Mouse (Mus musculus): ENCODE measurements around the gene Rffl. TPM values are rescaled to one million over a fixed set of nuclear protein-coding genes. Genes with fewer than 3 reads are reported as not detected.

Rffl gene
- total RNA-seq, 2 experiments from 2014 or later: 5.4 to 5.7 TPM

DNA sequence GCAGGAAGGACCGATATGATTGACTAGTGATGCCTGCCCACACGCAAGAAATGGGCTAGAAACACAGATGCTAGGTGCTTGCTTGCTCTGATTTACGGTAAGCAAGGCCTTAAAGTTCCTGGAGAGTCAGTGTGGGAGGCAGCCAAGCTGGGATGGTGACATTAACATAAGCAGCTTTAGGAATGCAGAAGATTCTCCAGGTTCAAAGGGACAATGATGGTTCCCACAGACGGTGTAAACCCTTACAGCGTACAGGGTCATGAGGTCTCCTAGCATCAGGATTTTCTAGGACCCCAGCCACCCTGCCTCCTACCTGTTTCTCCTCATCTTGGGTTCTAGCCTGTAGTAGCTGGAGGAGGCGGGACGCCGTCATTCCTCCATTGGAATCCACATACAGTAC lies 12.2 kb upstream of the Rffl start:
- DNase-seq: no peak
- intact Hi-C loops (cut with DNase I; ENCODE audit: low total_unique reads): no loop called here

- no peak for DNase-seq
- intact Hi-C loops (cut with DNase I; ENCODE audit: low total_unique reads): no loop called here
These were observed 6.8 kb upstream of the Rffl start for GRCm38 (mm10) chr11:82877726-82878344.

DNA sequence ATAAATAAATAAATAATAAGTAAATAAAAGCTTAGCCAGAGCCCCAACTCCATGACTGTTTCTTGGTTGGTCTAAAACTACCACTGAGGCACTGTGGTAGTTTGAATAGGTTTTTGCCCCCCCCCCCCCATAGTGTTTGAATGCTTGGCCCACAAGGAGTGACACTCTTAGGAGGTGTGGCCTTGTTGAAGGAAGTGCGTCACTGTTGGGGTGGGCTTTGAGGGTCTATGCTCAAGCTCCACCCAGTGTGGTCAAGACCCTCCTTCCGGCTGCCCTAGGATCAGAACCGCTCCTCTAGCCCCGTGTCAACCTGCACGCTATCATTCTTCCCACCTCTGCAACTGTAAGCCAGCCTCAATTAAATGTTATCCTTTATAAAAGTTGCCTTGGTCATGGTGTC lies 4.6 kb upstream of the Rffl start:
- DNase-seq: no peak
- intact Hi-C loops (cut with DNase I; ENCODE audit: low total_unique reads): no loop called here

- DNase-seq: no peak
- intact Hi-C loops (cut with DNase I; ENCODE audit: low total_unique reads): no loop called here
These were observed 3.9 kb upstream of the Rffl start for GRCm38 (mm10) chr11:82874924-82875323.

DNA sequence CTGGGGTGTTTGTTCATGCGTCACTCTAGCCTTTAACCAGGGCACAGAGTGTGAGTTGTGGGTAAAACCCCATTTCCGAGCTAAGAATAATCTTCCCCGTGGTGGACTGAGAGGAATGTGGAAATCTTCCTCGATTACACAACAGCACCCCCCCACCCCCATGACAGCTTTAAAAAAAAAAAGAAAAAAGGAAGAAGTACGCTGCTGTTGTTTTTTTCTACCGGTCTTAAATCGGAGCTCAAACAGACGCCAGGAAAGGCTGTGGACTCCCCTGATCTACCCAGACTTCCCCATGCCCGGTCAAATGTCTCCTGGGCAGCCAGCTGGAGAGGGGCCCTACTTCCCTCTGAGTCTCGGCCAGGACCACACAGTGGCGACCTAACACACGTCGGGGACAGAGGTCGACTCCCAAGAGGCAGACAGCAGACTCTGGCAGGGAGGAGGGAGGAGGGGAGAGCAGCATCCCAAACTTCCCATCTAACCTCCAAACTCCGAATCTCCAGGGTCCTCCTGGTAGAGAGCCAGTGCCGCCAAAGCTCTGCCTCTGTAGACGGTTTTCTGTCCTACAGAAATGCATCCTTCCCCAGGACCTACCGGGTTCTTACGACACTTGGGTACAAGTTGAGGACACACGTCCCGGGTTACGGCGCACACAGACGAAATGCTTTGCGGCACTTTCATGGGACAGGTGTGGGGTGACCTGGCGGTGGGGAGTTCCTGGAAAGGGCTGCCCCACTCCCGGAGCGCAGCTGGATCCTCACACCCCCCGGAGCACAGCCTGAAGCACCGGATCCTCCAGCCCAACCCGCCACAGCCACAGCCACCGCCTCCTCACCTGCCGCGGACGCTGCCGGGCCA lies 608 bp downstream of the Rffl start:
- DNase-seq: peak; percentile 66
- intact Hi-C loops (cut with DNase I; ENCODE audit: low total_unique reads): no loop called here

GRCm38 (mm10) chr11:82869506-82870172 lies 1.4 kb downstream of the Rffl start:
- intact Hi-C loops (cut with DNase I; ENCODE audit: low total_unique reads): loop anchor here (5.0 kb wide), 1 partner anchor 47 kb away; no protein-coding TSS in a partner anchor
- no peak for DNase-seq

DNA sequence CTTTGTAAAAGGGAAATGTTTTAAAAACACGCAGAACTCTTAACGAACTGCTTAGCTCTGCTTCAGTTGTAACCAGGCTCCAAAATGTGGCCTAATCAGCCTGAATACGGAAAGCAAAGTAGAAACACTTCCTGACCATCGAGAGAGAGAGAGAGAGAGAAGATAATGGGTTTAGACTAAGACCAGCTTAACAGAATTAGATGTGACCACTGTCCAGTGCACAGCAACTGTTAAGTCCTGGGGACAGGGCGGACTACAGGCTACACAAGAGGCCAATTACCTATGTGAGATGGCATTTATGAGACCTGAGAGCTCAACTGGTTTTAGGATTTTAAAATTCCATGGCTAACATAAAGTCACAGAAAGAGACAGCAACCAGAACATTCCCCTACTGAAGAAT lies 3.1 kb downstream of the Rffl start:
- DNase-seq: no peak
- intact Hi-C loops (cut with DNase I; ENCODE audit: low total_unique reads): loop anchor here (5.0 kb wide), 1 partner anchor 46 kb away; no protein-coding TSS in a partner anchor

- no peak for DNase-seq
- intact Hi-C loops (cut with DNase I; ENCODE audit: low total_unique reads): loop anchor here (5.0 kb wide), 1 partner anchor 45 kb away; no protein-coding TSS in a partner anchor
These were observed 4.0 kb downstream of the Rffl start for GRCm38 (mm10) chr11:82866850-82867564.

DNA sequence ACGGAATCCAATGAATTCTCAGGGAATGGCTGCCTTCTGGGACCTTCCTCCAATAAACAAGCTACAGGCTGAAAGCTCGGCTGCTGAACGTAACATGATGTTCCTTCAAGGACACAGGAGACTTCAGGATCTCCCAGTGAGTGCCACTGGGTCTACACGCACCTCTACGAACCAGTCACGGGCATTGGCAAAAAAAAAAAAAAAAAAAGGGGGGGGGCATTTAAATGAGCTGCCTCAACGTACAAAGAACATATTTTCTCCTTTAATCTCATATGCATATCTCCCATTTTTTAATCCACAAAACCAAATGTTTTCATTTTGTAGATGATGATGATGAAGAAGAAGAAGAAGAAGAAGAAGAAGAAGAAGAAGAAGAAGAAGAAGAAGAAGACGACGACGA lies 5.1 kb downstream of the Rffl start:
- intact Hi-C loops (cut with DNase I; ENCODE audit: low total_unique reads): loop anchor here (5.0 kb wide), 1 partner anchor 44 kb away; no protein-coding TSS in a partner anchor
- no peak for DNase-seq

GRCm38 (mm10) chr11:82863488-82863931 lies 7.5 kb downstream of the Rffl start:
- no peak for DNase-seq
- intact Hi-C loops (cut with DNase I; ENCODE audit: low total_unique reads): no loop called here

GRCm38 (mm10) chr11:82863059-82863458 lies 8.0 kb downstream of the Rffl start:
- no peak for DNase-seq
- intact Hi-C loops (cut with DNase I; ENCODE audit: low total_unique reads): no loop called here

- DNase-seq: no peak
- intact Hi-C loops (cut with DNase I; ENCODE audit: low total_unique reads): no loop called here
These were observed 8.4 kb downstream of the Rffl start for GRCm38 (mm10) chr11:82862638-82863037.

DNA sequence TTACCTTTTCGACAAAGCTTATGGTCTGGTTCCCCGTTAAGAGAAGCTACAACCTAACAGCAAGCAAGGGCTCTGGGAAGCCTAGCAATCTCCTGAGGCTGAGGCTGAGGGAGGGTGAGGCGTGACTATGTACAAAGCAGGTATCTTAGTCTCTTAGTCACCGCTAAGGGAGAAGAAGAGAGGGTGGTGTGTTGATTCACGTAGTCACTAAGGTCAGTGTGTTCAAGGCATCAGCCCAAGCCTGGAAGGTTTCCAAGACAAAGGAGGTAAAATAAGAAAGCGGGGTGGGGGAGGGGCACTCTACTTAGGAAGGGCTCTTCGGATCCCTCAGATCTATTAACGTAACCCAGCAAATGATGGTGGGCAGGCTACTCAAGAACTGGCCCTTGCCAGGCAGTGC lies 9.5 kb downstream of the Rffl start:
- intact Hi-C loops (cut with DNase I; ENCODE audit: low total_unique reads): no loop called here
- no peak for DNase-seq

GRCm38 (mm10) chr11:82860759-82861158 lies 10.3 kb downstream of the Rffl start:
- DNase-seq: no peak
- intact Hi-C loops (cut with DNase I; ENCODE audit: low total_unique reads): no loop called here

GRCm38 (mm10) chr11:82857307-82857848 lies 13.6 kb downstream of the Rffl start:
- intact Hi-C loops (cut with DNase I; ENCODE audit: low total_unique reads): no loop called here
- DNase-seq: no peak

- DNase-seq: peak; percentile 19
- intact Hi-C loops (cut with DNase I; ENCODE audit: low total_unique reads): no loop called here
These were observed 15.0 kb downstream of the Rffl start for GRCm38 (mm10) chr11:82856032-82856431.

- no peak for DNase-seq
- intact Hi-C loops (cut with DNase I; ENCODE audit: low total_unique reads): no loop called here
These were observed 15.6 kb downstream of the Rffl start for GRCm38 (mm10) chr11:82855327-82855973.

GRCm38 (mm10) chr11:82854111-82854510 lies 16.9 kb downstream of the Rffl start:
- DNase-seq: no peak
- intact Hi-C loops (cut with DNase I; ENCODE audit: low total_unique reads): no loop called here

DNA sequence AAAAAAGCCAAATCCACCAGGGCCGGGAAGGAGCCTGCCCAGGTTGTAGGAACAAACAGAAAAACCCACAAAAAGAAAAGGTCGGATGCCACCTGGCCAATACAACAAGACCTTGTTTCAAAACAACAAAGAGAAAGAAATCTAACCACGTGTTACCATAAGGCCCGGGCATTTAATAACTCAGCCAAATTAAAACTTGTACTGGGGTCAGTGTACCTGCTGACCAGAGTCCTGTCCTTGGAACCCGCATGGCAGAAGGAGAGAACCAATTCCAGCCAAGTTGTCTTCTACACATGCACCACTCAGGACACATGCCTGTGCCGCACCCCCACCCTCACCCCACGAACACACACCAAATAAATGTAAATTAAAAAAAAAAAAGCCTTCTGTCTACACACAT lies 18.1 kb downstream of the Rffl start:
- no peak for DNase-seq
- intact Hi-C loops (cut with DNase I; ENCODE audit: low total_unique reads): no loop called here
